Mouse (Mus musculus) splenic B cell, adult 2 months (primary cell): Measurements from ENCODE around the gene Iqgap1.
A peak's percentile ranks its signal among the peaks of the same experiment; 100 is the strongest.
"Not testable (repeated sequence)": the region's sequence is repeated elsewhere in the genome, so short reads cannot be mapped to it uniquely, and the experiment has no call there.

ENCODE experiments used
- DNase-seq: peaks from one replicate; pipeline ENCODE4 v3.0.0-alpha.2; 2011; ENCODE audit warnings: low read depth, low spot score
- H3K27me3 ChIP-seq: 2 replicates; pipeline ENCODE4 v1.6.1; 2012; ENCODE audit warnings: mild to moderate bottlenecking, low read length, moderate library complexity, mixed read lengths; ENCODE audit not compliant: control insufficient read depth, poor library complexity, insufficient read depth, severe bottlenecking
- H3K36me3 ChIP-seq: 2 replicates; pipeline ENCODE4 v1.6.1; 2012; ENCODE audit warnings: mild to moderate bottlenecking, low read length, moderate library complexity, mixed read lengths; ENCODE audit not compliant: control insufficient read depth, poor library complexity, insufficient read depth, severe bottlenecking

Gene Iqgap1

GRCm38 (mm10) chr7:80835984-80836652, 10.3 kb upstream of the Iqgap1 start:
- DNase-seq = no peak
- no peaks in the 10 kb centered on the region for H3K36me3 ChIP-seq
- H3K27me3 ChIP-seq = no peaks in the 10 kb centered on the region

- DNase-seq = no peak
- H3K36me3 ChIP-seq = no peaks in the 10 kb centered on the region
These were observed 8.1 kb upstream of the Iqgap1 start for GRCm38 (mm10) chr7:80833651-80834532.

DNA sequence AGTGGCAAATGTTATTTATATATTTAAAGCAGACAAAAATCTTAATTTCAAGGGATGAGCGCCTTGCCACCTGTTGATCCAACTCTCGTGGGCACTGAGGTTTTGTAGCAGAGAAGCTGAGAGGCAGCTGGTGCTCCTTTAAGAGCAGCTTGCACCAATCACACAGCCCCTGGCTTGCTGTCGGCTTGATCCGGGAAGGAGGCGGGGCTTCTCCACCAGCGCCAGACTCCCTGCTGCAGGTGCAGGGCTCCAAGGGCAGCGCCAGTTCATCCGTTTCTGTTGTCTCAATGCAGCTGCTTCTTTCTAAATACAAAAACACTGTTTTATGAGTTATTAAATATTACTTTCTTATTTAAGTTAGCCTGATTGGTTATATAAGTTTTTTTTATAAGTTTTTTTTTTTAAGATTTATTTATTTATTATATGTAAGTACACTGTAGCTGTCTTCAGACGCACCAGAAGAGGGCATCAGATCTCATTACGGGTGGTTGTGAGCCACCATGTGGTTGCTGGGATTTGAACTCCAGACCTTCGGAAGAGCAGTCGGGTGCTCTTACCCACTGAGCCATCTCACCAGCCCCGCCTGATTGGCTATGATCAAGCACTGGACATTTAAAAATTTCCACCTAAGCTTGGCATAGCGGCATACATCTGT, 7.3 kb upstream of the Iqgap1 start:
- peak; percentile 56 for DNase-seq
- not testable (repeated sequence) for H3K36me3 ChIP-seq, H3K27me3 ChIP-seq

More at GRCm38 (mm10) chr7:80833651-80834532, 8.1 kb upstream of the Iqgap1 start:
- no peaks in the 10 kb centered on the region for H3K27me3 ChIP-seq

DNA sequence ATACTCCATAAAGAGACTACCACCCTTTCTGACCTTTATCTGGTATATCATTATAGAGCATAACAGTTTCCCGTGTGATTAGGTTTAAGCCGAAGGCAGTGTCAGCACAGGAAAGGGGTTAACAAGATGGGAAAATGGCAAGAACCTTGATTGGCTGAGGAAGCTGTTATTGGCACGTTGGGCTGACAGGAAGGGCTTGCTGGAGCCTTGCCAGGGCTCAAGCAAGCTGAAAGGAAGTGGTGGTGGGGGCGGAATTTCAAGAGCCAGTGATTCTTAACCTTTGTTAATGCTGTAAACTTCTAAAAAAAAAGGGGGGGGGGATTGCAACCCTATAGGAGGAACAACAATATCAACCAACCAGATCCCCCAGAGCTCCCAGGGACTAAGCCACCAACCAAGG, 6.4 kb upstream of the Iqgap1 start:
- H3K27me3 ChIP-seq = no peaks in the 10 kb centered on the region
- H3K36me3 ChIP-seq = no peaks in the 10 kb centered on the region
- DNase-seq = peak; percentile 85

DNA sequence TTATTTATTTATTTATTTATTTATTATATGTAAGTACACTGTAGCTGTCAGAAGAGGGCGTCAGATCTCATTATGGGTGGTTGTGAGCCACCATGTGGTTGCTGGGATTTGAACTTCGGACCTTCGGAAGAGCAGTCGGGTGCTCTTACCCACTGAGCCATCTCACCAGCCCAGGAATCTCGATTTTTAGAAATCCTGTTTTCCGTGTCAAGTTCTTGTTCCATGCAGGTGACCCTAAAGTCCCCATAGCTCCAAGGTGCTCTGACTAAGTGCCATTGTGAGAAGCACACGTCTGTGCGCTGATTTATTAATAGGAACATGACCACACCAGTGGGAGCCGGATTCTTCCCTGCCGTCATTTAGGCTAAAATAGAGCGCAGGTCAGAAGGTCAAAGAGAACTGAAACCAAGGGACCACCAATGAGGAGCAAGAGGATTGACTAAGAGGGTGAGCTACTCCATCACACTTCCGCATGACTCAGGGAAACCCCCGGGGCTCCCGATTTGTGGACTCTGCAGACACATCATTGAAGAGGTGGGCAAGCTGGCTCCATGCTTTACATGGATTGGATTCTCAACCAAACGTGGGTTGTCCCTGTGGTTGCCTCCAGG, 4.5 kb upstream of the Iqgap1 start:
- Histone ChIP-seq H3K27me3 (no peaks in the 10 kb centered on the region), H3K36me3 (no peaks in the 10 kb centered on the region)
- DNase-seq = peak; percentile 79

DNA sequence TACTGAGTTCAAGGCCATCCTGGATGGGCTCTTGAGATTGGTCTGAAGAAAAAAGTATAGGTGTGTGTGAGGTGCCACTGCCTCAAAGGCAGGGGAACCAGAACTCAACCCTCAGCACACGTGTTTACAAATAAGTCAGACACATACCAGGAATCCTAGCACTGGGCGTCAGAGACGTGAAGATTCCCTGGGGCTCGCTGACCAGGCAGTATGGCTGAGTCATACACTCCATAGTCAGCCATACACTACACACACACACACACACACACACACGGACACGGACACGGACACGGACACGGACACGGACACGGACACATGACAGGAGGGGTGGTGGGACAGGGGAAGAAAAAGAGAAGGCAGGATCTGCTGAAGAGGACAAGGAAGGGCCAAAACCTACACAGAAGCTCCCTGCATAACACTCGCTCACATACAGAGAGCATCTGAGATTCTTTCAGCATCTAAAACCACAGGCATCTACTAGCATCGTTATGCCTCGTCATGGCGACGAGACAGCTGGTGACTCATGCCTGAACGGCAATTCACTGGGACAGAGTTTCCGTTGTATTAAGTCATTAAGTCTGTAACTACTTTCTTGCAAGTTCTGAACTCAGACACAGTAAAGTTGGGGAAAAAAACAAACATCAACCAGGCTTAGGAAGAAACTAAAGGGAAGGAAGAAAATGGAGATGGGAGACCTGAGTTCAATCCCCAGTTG, 2.5 kb upstream of the Iqgap1 start:
- H3K36me3 ChIP-seq = no peaks in the 10 kb centered on the region
- no peaks in the 10 kb centered on the region for H3K27me3 ChIP-seq
- peak; percentile 32 for DNase-seq

GRCm38 (mm10) chr7:80823875-80824682, 1.7 kb downstream of the Iqgap1 start:
- DNase-seq = no peak
- H3K36me3 ChIP-seq = no peaks in the 10 kb centered on the region
- no peaks in the 10 kb centered on the region for H3K27me3 ChIP-seq

- Histone ChIP-seq H3K27me3 (no peaks in the 10 kb centered on the region), H3K36me3 (no peaks in the 10 kb centered on the region)
- no peak for DNase-seq
These were observed 2.5 kb downstream of the Iqgap1 start for GRCm38 (mm10) chr7:80823267-80823666.

GRCm38 (mm10) chr7:80820838-80821237, 4.9 kb downstream of the Iqgap1 start:
- no peak for DNase-seq
- H3K27me3 ChIP-seq = no peaks in the 10 kb centered on the region
- H3K36me3 ChIP-seq = no peaks in the 10 kb centered on the region

GRCm38 (mm10) chr7:80816641-80817040, 9.1 kb downstream of the Iqgap1 start:
- H3K36me3 ChIP-seq = no peaks in the 10 kb centered on the region
- no peak for DNase-seq
- H3K27me3 ChIP-seq = no peaks in the 10 kb centered on the region

- DNase-seq = no peak
- H3K27me3 ChIP-seq = no peaks in the 10 kb centered on the region
These were observed 12.4 kb downstream of the Iqgap1 start for GRCm38 (mm10) chr7:80813397-80813796.

GRCm38 (mm10) chr7:80806331-80806730, 19.4 kb downstream of the Iqgap1 start:
- Histone ChIP-seq H3K27me3 (no peaks in the 10 kb centered on the region), H3K36me3 (0 out of 2 replicates have a peak, but pooled peaks cover 3% of the 10 kb centered on the region)
- no peak for DNase-seq

More at GRCm38 (mm10) chr7:80813397-80813796, 12.4 kb downstream of the Iqgap1 start:
- H3K36me3 ChIP-seq = no peaks in the 10 kb centered on the region

DNA sequence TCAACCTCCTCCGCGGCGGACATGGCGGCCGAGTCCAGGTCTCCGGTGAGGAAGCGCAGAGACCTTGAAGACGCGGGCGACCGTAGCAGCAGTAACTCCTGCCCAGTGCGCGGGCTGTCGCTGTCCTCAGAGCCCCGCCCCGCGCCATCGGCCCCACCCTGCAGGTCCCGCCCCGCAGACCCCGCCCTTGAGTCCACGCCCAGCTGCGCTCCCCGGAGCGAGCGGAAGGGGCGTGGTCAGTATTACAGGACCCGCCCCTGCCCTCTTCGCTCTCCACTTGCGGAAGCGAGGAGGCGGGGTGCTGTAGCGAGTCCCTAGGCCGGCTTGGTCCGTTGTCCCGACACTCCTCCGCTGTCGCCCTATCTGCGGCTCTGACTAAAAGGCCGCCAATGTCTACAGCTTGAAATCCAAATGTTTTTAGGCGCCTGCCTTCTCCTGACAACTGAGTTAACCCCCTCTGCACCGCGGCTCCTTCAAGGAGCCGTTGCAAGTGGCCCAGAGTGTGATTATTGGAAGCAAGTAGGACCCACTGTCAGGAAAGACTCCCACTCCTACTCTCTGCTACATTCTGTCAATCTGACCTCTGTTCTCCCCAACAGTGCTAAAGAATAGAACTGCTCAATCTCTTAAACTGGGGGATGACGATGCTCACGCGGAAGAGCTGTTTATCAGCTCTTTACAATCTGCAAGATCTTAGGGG, 22.5 kb downstream of the Iqgap1 start:
- peak; percentile 98 for DNase-seq
- Histone ChIP-seq H3K36me3 (peaks cover 13% of the 10 kb centered on the region), H3K27me3 (no peaks in the 10 kb centered on the region)
